In genomic region chr2:152925189-152925872, GRCm38 (mm10) we compare ENCODE assay signal across 9 mouse cellular contexts. TPM values are rescaled to one million over a fixed set of nuclear protein-coding genes. Genes with fewer than 3 reads are reported as not detected.
DNase-seq lines count a peak whose midpoint lies in the region; ATAC-seq and TF ChIP-seq lines count a peak whose summit lies in the region.
"Had no signal": no experiment of that assay in that cellular context is flagged by ENCODE, and none has a peak within 500 bp of the region (broad histone marks: within the 10 kb centered on the region; RNA-seq: fewer than 3 reads in every experiment).

No protein-coding gene starts in this region.

- TF ChIP-seq CTCF in bone marrow macrophage, adult 2 months (IDR thresholded peaks at IDR 0.05; ENCODE audit: low read depth, low read length) = no peak
- no peak for TF ChIP-seq CTCF in cerebellum, adult 2 months (IDR thresholded peaks at IDR 0.05; ENCODE audit: borderline replicate concordance, insufficient read depth, low read depth, low read length)

- H3K4me2 ChIP-seq in kidney, embryonic 16.5 days (replicated peaks; ENCODE audit: low read depth, low read length) = 0 out of 2 replicates have a peak overlapping the region, but pooled peaks have one; percentile 5
- H3K4me2 ChIP-seq: neural tube, embryonic 12.5 days had no signal

- no peaks in the 10 kb centered on the region for H3K27me3 ChIP-seq in kidney, embryonic 16.5 days (ENCODE audit: insufficient read depth, low read length)
- H3K27me3 ChIP-seq in cerebellum, adult 2 months (ENCODE audit: control insufficient read depth, insufficient read depth, low read length) = no peaks in the 10 kb centered on the region
- H3K27me3 ChIP-seq: neural tube, embryonic 12.5 days had no signal

- H3K9ac ChIP-seq in kidney, embryonic 16.5 days (replicated peaks; ENCODE audit: low read length) = peak overlapping the region; percentile 47
- H3K9ac ChIP-seq: neural tube, embryonic 12.5 days had no signal

- no peak overlapping the region for H3K4me3 ChIP-seq in bone marrow macrophage, adult 2 months (ENCODE audit: insufficient read depth, low read length)
- no peak overlapping the region for H3K4me3 ChIP-seq in kidney, embryonic 16.5 days (ENCODE audit: low read length)
- H3K4me3 ChIP-seq in cerebellum, adult 2 months (replicated peaks; ENCODE audit: insufficient read depth, low read depth, low read length) = no peak overlapping the region
- H3K4me3 ChIP-seq: neural tube, embryonic 12.5 days had no signal

- peak; percentile 79 for ATAC-seq in kidney, embryonic 16.5 days (ENCODE audit: low FRiP score, low TSS enrichment)

- no peaks in the 10 kb centered on the region for H3K9me3 ChIP-seq in kidney, embryonic 16.5 days (ENCODE audit: low read length)
- H3K9me3 ChIP-seq: neural tube, embryonic 12.5 days had no signal

- no peak for TF ChIP-seq POLR2A in bone marrow macrophage, adult 2 months (IDR thresholded peaks at IDR 0.05; ENCODE audit: borderline replicate concordance, low read depth, low read length)
- TF ChIP-seq POLR2A in cerebellum, adult 2 months (IDR thresholded peaks at IDR 0.05; ENCODE audit: borderline replicate concordance, insufficient read depth, low read length) = no peak

- 36% methylated on average over 11 of the region's 11 CpGs for WGBS in kidney, embryonic 16.5 days
- WGBS in cerebellum, adult 2 months = 76% methylated on average over 11 of the region's 11 CpGs

- DNase-seq in 3T3-L1 (ENCODE audit: low read depth, low spot score) = peak; percentile 96
- DNase-seq in heart, adult 8-10 months (ENCODE audit: low spot score) = peak; percentile 87
- DNase-seq in lung, postnatal 36 days = peak; percentile 56
- DNase-seq in cerebellum, adult 2 months = no peak
- DNase-seq in cerebellum, postnatal 36 days = no peak
- no peak for DNase-seq in cerebellum, adult 9-10 months

- H3K4me1 ChIP-seq in bone marrow macrophage, adult 2 months (ENCODE audit: control insufficient read depth, insufficient read depth, low read length) = peaks cover 56% of the 10 kb centered on the region
- peaks cover 62% of the 10 kb centered on the region for H3K4me1 ChIP-seq in kidney, embryonic 16.5 days (ENCODE audit: insufficient read depth, low read length)
- H3K4me1 ChIP-seq in cerebellum, adult 2 months (ENCODE audit: control insufficient read depth, insufficient read depth, low read length) = peaks cover 24% of the 10 kb centered on the region

- H3K36me3 ChIP-seq in kidney, embryonic 16.5 days (ENCODE audit: insufficient read depth, low read length) = no peaks in the 10 kb centered on the region
- H3K36me3 ChIP-seq: neural tube, embryonic 12.5 days had no signal

- peak overlapping the region; percentile 61 for H3K27ac ChIP-seq in bone marrow macrophage, adult 2 months (ENCODE audit: insufficient read depth, low read depth, low read length)
- peak overlapping the region; percentile 90 for H3K27ac ChIP-seq in kidney, embryonic 16.5 days (ENCODE audit: low read length)
- no peak overlapping the region for H3K27ac ChIP-seq in cerebellum, adult 2 months (ENCODE audit: insufficient read depth, low read length)
- H3K27ac ChIP-seq: neural tube, embryonic 12.5 days had no signal

RNA-seq across cellular contexts. Expression of gene Foxs1, which starts 7.7 kb away (rescaled TPM):
- not detected in 2 replicates for polyA plus RNA-seq in bone marrow macrophage, adult 2 months (2012; ENCODE audit: insufficient read depth, insufficient read length, missing spikeins)
- total RNA-seq in heart, adult 8-10 months (2022) = 1 to 10 TPM; 1.6 to 2.7 (median 2.1) TPM
- polyA plus RNA-seq in kidney, embryonic 16.5 days (2015; fragmentation: Nextera tagmentation; extraction: Ambion mirVana) = 7.5 and 8.3 TPM in 2 replicates
- 1.2 and 1.9 TPM in 2 replicates for polyA plus RNA-seq in cerebellum, adult 2 months (2012; rRNA removed)

RNA-seq across cellular contexts. Expression of gene Mylk2, which starts 14.2 kb away (rescaled TPM):
- polyA plus RNA-seq in bone marrow macrophage, adult 2 months (2012; ENCODE audit: insufficient read depth, insufficient read length, missing spikeins) = not detected in 2 replicates
- under 1 TPM; 0.17 to 0.44 (median 0.31) TPM for total RNA-seq in heart, adult 8-10 months (2022)
- 0.32 and 0.42 TPM in 2 replicates for polyA plus RNA-seq in kidney, embryonic 16.5 days (2015; fragmentation: Nextera tagmentation; extraction: Ambion mirVana)
- not detected in 2 replicates for polyA plus RNA-seq in cerebellum, adult 2 months (2012; rRNA removed)
- polyA plus RNA-seq: neural tube, embryonic 12.5 days had no signal

RNA-seq across cellular contexts. Expression of gene Dusp15, which starts 26.2 kb away (rescaled TPM):
- not detected in 2 replicates for polyA plus RNA-seq in bone marrow macrophage, adult 2 months (2012; ENCODE audit: insufficient read depth, insufficient read length, missing spikeins)
- total RNA-seq in heart, adult 8-10 months (2022) = not detected
- 3.1 TPM in 2 replicates for polyA plus RNA-seq in kidney, embryonic 16.5 days (2015; fragmentation: Nextera tagmentation; extraction: Ambion mirVana)
- polyA plus RNA-seq in cerebellum, adult 2 months (2012; rRNA removed) = 73.1 and 73.6 TPM in 2 replicates

RNA-seq across cellular contexts. Expression of gene Ttll9, which starts 37.0 kb away (rescaled TPM):
- polyA plus RNA-seq in bone marrow macrophage, adult 2 months (2012; ENCODE audit: insufficient read depth, insufficient read length, missing spikeins) = not detected in 2 replicates
- total RNA-seq in heart, adult 8-10 months (2022) = not detected
- polyA plus RNA-seq in kidney, embryonic 16.5 days (2015; fragmentation: Nextera tagmentation; extraction: Ambion mirVana) = 1.2 and 1.3 TPM in 2 replicates
- 4.6 and 4.8 TPM in 2 replicates for polyA plus RNA-seq in cerebellum, adult 2 months (2012; rRNA removed)

Comparison
In these comparisons a context has a peak if more than half of its experiments do, and no peak if none do; other contexts are left out.
1. DNase-seq: peak in 3T3-L1 (single experiment), heart, adult 8-10 months (single experiment) and lung, postnatal 36 days (single experiment); none in cerebellum, adult 2 months (0 of 2), cerebellum, postnatal 36 days (0 of 2) and cerebellum, adult 9-10 months (single experiment).
2. RNA of gene Dusp15, which starts 26.2 kb away (polyA plus RNA-seq): 73.1 to 73.6 TPM in cerebellum, adult 2 months; 3.1 TPM in kidney, embryonic 16.5 days and not detected in bone marrow macrophage, adult 2 months; every median in the first group is over 10 times any median in the second.